Mouse (Mus musculus): ENCODE results near the gene Enho.
A peak's percentile ranks its signal among the peaks of the same experiment; 100 is the strongest.

The Enho gene

DNA sequence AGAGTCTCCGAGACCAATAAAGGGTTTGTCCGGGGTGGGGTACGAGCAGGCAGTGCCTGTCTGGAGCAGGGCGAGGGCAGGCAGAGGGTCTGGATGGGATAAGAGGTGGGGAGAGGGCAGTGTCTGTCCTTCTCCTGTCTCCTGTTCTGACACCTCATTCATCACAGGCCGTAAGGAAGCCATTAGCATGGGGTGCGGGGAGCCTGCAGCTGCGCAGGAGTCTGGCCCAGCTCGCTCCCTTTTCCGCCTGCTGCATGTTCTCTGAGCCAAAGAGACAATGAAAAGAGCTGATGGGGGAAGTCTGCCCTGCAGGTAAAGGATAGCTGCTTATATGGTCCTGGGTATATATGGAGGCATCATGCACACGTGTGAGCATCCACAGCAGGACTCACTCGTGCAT lies 22.6 kb upstream of the Enho start:
- DNase-seq = no peak

DNA sequence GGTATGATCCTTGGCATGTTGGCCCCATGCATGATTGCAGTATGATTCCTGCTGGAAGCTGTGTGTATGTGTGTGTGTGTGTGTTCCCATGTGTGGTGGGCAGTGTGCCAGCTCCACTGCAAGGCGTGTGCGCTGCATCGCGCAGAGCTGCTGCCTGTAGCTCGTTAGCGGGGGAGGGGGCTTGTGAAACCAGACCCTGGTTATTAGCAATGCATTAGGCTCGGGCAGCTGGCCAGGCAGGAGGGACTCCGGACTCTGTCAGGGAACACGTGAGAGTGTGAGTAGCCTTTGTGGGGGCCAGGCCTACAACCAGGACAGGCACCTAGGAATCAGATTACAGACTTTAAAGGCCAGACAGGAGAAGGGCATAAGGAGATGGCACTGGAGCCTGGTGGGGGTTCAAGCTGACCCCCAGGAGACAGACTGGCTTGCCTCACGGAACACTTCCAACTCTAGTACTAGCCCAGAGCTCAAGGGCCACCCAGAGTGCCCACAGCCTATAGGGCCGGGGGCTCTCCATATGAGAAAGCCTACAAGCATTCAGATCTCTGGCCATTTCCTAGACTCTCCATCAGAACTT lies 20.8 kb upstream of the Enho start:
- DNase-seq = no peak

DNA sequence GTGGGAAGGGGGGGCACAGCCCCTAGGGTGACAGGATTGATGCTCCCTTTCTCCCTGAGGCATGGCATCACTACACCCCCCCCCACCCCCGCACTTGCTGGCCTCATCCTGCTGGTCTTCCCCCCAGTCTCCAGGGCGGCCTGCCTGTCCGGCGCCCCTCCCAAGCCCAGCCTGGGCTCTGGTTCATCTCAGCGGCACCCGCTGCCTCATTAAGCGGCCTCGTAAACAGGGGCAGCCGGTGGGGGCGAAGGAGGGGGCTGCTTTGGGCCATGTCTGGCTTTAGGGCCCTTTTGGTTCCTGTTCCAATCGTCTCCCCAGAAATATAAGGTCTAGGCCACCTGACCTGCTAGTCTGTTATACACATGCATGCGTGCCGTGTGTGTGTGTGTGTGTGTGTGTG lies 19.4 kb upstream of the Enho start:
- DNase-seq = no peak

DNA sequence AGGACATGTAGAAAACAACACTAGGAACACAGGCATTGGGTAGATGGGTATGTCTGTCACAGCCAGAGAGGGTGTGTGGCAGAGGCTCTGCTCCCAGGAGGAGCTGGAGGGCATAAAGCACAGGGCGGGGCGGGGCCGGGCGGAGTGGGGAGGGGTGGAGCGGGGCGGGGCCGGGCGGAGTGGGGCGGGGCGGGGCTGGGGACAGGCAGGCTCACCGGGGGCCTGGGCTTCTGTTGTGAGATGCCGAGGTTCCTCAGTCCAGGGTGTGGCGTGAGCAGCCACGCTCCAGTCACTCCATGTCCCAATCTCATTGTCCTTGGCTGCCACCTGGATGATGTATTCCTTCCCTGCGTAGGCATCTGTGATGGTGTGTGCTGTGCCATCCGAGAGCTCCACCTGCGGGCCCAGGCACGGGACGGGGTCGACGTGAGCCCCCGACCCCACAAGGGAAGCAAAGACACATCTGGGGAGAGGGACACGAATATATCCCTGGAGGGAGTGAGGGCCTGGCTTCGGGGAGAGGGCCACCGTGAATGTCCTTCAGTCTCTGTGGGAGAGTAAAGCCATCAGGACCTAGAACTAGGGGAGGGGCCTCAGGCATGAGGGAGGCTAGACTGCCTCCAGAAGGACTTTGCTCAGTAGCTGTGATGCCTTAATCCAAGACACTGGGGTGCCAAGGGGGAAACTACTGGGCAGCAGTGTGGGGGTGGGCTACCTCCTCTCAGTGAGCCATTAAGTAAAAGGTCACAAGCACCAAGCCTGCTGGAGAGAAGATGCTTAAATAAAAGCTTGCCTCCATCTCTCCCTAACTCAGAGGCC lies 18.7 kb upstream of the Enho start:
- no peak for DNase-seq

DNA sequence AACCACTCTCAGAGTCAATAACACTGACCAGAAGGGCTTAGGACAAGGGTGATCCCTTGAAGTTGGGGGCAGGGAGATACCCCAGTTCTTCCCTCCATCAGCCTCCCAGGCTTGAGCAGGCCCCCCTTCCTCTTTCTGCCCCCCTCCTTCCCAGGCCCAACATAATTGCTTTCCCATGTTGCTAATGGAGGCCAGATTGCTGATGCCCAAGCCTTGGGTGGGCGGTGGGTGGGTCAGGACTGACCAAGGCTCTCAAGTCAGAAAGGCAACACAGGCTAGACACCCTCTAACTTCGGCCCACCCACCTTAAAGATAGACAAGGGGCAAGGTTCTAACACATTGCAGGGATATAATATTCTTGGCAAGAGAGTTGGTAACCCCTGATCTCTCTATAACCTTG lies 15.4 kb upstream of the Enho start:
- DNase-seq = no peak

DNA sequence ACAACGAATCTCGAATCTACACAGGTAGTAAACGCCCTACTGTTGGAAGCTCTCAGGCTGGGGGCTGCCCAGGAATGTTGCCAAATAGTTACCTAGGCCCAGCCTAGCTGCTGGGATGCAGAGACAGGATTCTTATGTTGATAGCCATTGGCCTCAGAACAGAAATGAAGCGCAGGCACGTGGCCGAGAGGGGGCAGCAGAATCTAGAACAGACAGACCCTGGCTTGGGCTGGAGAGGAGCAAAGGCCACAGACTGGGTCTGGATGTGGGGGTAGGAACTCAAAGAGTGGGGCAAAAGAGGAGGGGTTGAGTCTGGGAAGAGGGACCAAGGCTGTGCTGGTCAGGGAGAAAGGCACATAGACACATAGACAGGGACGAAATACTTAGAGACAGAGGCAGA lies 14.1 kb upstream of the Enho start:
- DNase-seq = peak; percentile 34

DNA sequence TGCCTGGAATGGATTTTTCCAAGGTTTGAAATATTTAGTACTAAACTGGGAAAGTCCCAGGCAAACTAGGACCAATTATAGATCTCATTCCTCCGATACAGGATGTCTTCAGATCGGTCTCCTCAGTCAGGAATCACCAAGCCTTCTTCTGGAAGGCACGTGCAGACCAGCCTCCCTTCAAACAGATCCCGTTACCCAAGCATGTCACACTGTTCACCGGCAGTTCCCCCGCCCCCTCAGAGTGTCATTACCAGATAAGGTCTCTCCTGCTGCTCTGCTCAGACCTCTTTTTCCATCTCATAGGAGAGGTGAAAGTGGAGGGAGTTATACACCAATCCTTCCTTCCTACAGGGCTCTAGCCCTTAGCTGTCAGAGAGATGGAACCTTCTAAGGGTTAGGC lies 13.6 kb upstream of the Enho start:
- no peak for DNase-seq

DNA sequence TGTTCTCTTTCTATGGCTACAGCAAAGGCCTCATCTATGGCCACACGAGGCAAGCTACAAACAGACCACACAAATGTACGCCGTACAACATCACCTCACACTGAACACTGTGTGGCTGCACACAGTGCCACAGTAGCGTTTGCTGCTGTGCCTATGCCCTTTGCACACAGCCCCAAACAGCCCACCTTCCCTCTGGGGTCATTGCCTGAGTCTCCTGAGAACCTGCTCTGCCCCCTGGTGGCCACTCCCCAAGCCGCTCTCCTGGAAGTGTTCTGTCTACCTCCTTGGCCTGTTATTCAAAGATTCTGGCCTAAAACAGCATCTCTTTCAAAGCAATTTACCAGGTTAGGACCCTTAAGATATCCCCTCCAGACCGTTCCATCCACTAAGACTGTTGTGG lies 13.2 kb upstream of the Enho start:
- DNase-seq = peak; percentile 53

DNA sequence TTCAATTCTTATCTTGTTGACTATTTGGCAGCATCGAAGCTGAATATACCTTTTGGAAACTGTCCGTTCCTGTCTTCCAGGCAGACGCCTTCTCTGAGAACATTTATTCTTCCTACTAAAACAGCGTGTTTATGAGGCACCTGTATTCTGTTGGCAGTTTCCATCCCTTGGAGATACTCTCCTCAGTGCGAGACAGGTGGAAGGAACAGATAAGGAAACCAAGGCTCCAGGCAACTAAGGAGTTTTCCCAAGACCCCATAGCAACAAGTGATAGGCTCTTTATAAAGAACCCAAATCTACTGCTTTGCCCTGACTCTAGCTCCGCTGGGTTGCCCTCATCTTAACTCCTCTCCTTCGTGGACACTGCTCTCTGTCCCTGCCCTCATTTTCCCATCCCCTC lies 8.5 kb upstream of the Enho start:
- no peak for DNase-seq

DNA sequence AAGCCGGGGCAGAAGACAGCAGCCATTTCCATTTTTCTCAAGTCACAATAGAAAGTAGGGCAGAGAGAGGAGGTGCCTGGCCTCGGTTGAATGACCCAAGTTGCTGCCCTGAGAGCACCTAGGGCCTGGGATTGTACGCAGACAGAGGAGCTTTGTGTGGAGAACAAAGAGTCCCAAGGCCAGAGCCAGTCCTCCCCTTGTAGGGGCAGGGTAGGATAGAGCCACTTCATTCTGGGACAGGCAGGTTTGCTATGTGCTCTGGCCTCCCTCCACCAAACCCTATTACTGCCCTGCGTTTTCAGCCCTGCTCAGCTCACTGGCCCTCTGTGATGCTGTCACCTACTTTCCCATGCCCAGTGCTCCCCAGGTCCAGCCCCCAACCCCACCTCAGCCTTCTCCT lies 8.0 kb upstream of the Enho start:
- DNase-seq = no peak

DNA sequence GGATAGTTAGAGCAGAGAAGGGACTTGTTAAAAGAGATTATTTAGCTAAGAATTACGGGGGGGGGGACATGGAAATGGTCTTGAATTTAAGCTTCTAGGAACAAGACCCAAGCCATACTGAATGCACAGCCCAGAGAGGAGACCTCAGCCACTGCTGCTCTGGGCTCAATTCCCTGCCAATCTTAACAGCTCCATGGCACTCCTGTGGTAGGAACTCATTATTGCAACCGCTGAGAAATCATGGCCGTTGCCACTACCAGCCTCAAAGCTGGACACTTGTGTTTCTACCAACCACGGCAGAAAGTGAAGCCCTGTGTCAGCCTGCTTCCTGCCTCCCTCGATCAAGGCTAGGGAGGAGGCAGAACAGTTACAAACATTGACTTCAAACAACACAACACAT lies 5.4 kb upstream of the Enho start:
- DNase-seq = no peak

DNA sequence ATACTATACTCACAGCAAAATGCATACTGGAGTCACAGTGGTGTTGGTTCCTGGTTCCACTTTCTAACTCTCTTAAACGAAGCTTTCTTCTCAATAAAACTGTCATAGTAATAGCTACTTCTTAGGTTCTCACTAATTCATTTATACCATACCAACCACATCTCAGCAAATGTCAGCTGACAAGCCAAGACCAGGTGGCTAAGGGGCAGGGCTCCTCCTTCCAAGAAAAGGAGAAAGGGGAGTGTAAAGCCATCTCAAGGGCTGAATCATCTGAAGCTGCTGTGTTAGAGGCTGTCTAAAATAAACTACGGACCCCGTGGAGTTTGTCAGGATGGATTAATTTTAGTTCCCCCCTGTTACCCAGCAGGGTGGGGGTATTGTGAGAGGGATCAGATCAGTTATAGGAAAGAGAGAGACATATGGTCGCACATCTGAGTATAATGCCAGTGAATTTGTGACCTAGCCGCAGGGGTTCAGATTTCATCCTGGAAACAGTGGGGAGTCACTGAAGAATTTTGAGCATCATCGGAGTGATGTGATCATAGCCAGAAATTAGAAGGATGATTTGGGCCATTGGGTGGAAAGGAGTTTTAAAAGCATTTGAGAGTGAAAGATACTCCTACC lies 1.2 kb upstream of the Enho start:
- no peak for DNase-seq

DNA sequence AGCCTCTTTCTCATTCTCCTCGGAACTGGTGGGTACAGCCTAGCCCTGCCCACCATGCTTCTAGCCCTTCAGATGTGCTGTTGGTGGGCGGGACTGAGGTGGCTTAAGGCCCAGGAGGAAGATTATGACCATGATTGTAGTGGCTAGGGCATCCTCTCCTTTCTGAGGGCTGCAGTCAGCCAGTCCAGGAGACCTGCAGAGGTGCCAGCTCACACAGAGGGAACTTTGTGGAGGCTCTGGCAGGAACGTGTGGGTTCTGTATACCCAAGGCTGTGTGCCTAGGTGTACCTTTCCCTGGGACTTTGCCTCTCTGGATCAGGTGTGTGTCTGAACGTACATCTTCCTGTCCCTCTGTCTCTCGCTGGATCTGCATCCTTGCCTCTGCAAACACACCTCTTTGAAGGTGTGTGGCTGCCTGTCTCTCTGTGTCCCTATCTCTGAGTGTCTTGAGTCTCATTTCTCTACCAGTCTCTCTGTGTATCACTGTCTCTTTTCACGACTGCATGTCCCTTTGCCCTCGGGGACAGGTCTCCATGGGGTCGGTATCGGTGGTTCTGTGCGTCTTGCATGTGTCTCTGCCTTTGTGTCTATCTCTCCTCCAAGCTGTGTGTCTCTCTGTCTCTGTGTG lies 796 bp downstream of the Enho start:
- DNase-seq = peak; percentile 25

DNA sequence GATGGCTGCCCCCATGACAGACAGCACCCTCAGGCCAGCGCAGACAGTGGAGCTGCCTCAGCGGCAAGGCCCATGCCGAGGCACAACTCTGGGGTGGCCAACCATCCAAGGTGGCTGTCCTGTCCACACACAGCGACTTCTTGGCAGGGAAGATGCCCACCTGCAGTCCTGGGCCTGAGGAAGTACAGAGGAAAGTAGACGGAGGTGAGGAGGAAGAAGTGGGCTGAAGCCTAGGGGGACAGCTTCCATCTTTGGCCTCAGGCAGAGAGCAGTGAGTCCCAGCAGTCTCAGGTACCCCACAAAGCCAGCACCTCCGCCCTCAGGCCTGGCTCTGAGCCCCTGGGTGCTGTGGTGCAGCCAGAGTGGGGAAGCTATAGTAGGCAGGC lies 1.3 kb downstream of the Enho start:
- DNase-seq = no peak

DNA sequence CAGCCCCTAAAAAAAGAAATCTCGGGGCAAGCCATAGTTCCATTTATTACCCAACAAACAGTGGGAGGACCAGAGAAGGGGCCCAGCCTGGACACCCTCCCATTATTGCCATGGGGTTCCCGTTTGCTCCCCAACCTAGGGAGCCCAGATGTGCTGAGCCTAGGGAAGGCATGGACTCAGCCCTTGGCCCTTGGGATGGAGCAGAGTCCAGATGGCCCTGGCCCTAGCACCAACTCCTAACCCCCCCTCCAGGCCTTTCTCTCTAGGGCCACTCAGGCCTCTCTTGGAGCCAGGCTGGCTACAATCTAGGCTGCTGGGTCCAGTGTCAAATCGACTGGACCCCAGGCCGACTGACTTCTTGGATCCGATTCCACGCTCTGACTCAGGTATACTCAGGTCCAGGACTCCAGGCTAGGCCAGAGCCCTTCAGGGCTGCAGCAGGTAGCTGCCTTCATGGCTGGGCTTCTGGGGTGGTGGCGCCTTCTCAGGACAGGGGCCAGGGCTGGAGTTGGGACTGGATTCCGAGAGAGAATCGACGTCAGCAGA lies 1.9 kb downstream of the Enho start:
- DNase-seq = no peak

DNA sequence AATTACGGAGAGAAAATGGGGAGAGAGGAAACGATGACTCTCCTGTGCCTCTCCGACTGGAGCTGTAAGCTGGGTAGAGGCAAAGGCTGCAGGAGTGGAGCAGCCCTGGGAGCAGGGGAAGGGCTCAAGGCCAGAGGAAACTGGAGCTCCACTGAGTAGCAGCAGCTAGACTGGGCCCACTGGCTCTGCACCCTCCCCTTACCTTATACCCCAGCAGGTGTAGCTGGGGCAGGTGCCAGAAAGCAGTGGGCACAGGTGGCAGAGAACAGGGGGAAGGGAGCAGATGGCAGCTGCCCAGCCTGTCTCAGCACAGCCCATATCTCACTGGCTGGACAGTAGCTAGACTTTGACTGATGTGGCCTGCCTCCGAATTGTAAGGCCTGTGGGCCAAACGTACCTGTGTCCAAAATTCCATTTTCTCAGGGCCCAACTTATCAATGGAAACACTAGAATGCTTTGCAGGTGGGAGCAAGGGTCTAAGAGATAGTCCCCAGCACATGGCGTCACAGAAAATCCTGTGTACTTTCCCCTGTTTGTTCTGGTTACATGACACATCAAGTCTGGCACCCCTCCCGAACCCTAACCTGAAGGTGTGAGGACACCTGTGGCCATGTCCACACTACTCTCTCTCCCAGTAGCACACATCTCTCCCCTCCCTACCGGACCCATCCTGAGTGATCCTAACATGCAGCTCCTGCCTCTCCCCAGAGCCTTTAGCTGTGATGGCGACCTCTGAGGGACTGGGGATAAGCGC lies 3.1 kb downstream of the Enho start:
- DNase-seq = no peak

DNA sequence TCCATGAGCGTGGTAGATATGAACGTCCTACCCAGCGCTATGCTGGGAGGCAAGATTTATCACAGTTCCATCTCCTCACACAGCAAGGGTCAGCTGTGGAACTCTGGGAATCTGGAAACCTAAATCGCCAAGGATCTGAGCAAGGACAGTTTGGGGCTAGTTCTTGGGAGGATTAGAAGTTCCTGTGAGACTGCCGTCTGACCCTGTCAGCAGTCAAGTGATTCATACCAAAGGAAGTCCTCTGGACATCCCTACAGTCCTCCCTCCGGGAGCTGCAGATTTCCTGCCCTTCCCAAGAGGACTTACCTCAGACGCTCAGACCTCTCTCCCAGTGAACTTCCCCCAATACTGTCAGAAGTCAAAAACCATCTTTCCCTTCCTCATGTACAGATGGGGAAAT lies 3.8 kb downstream of the Enho start:
- no peak for DNase-seq

DNA sequence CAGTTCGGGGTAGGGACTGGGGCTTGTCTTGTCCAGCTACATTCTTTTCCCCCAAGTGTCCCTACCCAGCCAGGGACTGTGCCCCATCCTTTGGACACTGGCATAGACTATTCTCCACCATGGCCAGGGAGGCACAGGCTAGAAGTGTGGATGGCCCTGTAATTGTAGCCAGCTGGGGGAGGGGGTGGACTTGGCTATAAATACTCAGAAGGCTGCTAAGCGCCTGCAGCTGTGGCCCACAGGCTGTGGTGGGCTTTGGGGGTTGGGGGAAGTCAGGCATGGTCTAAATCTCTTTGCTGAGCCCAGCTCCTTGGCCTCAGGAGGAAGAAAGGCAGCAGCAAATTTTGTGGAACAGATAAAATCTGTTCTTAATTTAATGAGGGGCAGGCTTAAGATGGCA lies 4.2 kb downstream of the Enho start:
- no peak for DNase-seq

DNA sequence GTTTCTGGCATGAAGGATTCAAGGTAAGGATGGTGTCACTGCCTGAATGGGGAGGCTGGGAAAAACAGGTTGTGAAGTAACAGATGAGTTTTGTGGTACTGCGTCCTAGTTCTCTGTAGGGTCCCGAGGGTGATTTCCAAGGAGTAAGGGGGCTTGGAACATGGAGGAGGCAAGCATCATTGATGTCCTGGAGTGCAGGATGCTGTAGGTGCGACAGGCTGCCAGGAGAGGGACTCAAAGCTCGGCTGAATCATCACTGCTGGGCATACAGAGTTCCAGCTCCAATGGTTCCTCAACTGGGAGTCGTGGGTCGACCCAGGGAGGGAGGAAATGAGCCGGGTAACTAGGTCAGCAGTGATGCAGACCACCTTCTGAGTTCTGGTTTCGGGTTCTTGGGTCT lies 4.9 kb downstream of the Enho start:
- DNase-seq = no peak

DNA sequence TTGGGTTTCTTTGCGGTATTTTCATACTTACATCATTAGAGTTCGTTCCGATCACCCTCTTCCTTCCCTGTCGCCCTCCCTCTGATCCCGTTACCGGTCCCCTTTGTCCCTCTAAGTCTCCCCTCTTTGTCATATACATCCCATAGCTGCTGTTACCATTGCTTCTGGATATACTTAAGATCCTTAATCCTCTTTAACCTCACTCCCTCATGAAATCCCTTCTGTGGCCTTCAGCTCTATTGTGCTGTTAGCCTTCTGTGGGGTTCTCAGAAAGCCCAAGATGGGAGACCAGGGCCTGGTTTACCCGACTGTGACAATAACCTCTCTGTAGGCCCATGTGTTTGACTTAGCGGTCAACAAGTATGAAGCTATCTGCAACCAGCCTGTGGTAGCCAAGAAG lies 5.5 kb downstream of the Enho start:
- DNase-seq = no peak

DNA sequence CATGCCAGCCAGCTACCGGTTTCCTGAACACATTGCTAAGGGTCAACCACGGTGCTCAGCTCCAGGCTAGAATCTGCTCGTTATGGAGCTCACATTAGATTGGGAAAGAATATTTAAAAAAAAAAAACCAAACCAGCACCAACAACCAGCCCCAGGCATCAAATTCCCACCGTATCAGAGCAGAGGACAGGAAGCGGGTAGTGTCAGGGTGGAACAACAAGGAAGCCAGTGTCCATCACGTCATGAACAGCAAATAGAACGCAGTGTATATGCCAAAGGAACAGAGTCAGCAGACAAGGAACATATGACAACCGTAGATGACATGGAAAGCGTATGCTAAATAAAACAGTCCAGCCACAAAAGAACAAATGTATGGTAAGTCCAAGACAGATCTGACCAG lies 7.1 kb downstream of the Enho start:
- no peak for DNase-seq

DNA sequence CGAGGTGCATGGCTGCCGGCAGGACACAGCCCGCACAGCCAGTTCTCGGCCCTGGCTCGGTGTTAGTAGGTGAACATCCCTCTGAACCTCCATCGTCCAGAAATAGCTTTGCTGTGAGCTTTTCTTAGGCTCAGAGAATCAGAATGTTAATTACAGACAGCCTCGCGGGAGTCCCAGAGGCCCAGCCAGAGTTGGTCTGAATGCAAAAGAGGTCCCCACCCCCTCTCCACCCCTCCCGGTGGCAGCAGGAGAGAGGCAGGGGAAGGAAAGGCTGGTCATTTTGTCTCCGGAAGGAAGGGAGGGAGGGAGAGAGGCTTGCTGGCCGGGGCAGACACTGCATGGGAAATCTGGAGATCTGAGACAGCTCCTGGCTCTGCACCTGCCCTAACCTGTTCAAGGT lies 8.7 kb downstream of the Enho start:
- peak; percentile 47 for DNase-seq

DNA sequence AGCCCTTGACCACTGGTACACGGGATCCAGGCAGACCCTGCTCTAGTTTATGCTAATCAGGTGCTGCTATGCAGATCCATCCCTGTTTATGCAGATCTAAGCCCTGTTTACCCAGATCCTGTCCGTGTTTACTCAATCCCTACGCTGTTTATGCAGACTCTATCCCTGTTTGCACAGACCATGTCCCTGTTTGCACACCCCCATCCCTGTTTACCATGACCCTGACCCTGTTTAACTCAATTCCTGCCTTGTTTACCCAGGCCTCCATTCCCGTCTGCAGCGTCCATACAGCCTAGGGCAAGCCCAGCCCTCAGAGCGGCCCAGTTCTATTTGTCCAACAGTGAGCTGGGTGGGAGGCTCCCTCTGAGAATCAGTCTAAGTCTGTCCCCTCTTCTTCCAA lies 9.9 kb downstream of the Enho start:
- no peak for DNase-seq

All from right cerebral cortex, postnatal 25 days (tissue).